Mouse (Mus musculus): ENCODE data around the gene Cog7.

DNA sequence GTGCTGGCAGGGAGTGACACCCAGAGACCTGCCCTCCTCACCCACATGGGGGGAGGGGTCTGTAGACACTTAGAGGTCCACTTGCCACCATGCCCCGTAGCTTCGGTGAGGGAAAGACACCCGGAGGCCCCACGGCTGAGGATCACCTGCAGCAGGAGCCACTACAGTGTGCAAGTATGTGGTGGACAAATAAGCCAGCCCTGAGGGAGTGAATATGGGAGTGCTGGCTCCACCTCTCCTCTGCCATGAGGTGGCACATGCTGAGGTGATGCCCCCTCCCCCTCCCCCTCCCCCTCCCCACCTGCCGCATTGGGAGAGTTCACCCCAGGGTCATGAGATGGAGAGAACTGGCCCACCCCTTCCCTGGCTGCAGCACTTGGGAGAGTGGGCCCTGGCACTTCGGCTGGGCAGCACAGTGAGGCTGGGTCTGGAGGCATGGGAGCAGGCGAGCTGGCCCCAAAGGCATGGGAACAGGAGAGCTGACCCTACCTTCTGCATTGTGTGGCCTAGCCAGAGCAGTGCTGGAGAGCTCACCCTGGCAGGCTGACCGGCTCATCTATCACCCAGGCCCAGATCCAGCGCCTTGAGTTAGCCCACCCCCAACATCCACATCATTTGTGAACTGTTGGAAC is 132.9 kb downstream of the Cog7 start:
- TF ChIP-seq POLR2A (IDR thresholded peaks at IDR 0.05; ENCODE audit: low read depth, low read length) (no peak), CTCF (IDR thresholded peaks at IDR 0.05; ENCODE audit: extremely low read depth, insufficient read depth, insufficient read length, insufficient replicate concordance) (no peak)

Measured in spleen, adult 2 months (tissue).